Mouse (Mus musculus) liver, embryonic 15.5 days (tissue): ENCODE measurements at regions not wholly inside any gene's neighbourhood (a gene's known extent, or its start where the extent isn't known, plus 50 kb on each side); places are given as distances from the start of the nearest gene placed in this dataset.
"Not testable (repeated sequence)": the region's sequence is repeated elsewhere in the genome, so short reads cannot be mapped to it uniquely, and the experiment has no call there.

Experiments used
- ATAC-seq: fragments of 200-750 bp; cut with Nextera tagmentation; 2 replicates; pipeline ENCODE4 v1.8.0; 2017; ENCODE audit warnings: moderate number of reproducible peaks, mild to moderate bottlenecking, moderate library complexity; ENCODE audit not compliant: insufficient read depth
- H3K27ac ChIP-seq: fragments of 300-500 bp; sonication (generic); replicated peaks from 2 replicates; pipeline ENCODE4 v1.5.1; 2015; ENCODE audit warnings: mild to moderate bottlenecking, inconsistent platforms
- H3K27me3 ChIP-seq: fragments of 300-500 bp; sonication (generic); 2 replicates; pipeline ENCODE4 v1.6.1; 2015; ENCODE audit warnings: mild to moderate bottlenecking, inconsistent platforms
- H3K36me3 ChIP-seq: fragments of 300-500 bp; sonication (generic); replicated peaks from 2 replicates; pipeline ENCODE4 v1.6.1; 2015; ENCODE audit warnings: moderate library complexity, mild to moderate bottlenecking, inconsistent platforms
- H3K4me1 ChIP-seq: fragments of 300-500 bp; sonication (generic); replicated peaks from 2 replicates; pipeline ENCODE4 v1.6.1; 2015; ENCODE audit warnings: inconsistent platforms
- H3K4me2 ChIP-seq: fragments of 300-500 bp; sonication (generic); 2 replicates; pipeline ENCODE4 v1.6.1; 2015; ENCODE audit warnings: moderate library complexity, mild to moderate bottlenecking, inconsistent platforms
- H3K4me3 ChIP-seq: fragments of 300-500 bp; sonication (generic); replicated peaks from 2 replicates; pipeline ENCODE4 v1.5.1; 2015; ENCODE audit warnings: mild to moderate bottlenecking, inconsistent platforms
- H3K9ac ChIP-seq: fragments of 300-500 bp; sonication (generic); 2 replicates; pipeline ENCODE4 v1.6.1; 2015; ENCODE audit warnings: moderate library complexity, mild to moderate bottlenecking, inconsistent platforms
- H3K9me3 ChIP-seq: fragments of 300-500 bp; sonication (generic); replicated peaks from 2 replicates; pipeline ENCODE4 v1.6.1; 2016; ENCODE audit warnings: inconsistent platforms
- WGBS: fragments of 180-500 bp; shearing (Covaris S2); methylation state at CpG from one replicate; pipeline ENCODE4 v1.1.7; 2015; ENCODE audit warnings: mixed read lengths; ENCODE audit not compliant: insufficient replicate concordance; 5-methylcytosine and 5-hydroxymethylcytosine counted together

- no peak overlapping the region for H3K27ac ChIP-seq
- H3K4me1 ChIP-seq, result no peaks in the 10 kb centered on the region
- ATAC-seq, result no peak
- no peaks in the 10 kb centered on the region for H3K27me3 ChIP-seq
- H3K4me3 ChIP-seq, result no peak overlapping the region
- no peaks in the 10 kb centered on the region for H3K9me3 ChIP-seq
- no peak overlapping the region for H3K4me2 ChIP-seq
- WGBS, result 40% methylated on average over 2 of the region's 2 CpGs
- no peak overlapping the region for H3K9ac ChIP-seq
- H3K36me3 ChIP-seq, result no peaks in the 10 kb centered on the region
Measured at GRCm38 (mm10) chr7:116619636-116620035, 115.5 kb downstream of the Nucb2 start.

- Histone ChIP-seq H3K4me2 (no peak overlapping the region), H3K9me3 (no peaks in the 10 kb centered on the region), H3K4me1 (no peaks in the 10 kb centered on the region), H3K36me3 (no peaks in the 10 kb centered on the region), H3K9ac (no peak overlapping the region), H3K27me3 (no peaks in the 10 kb centered on the region), H3K27ac (no peak overlapping the region), H3K4me3 (no peak overlapping the region)
- ATAC-seq, result no peak
- WGBS, result 43% methylated on average over 4 of the region's 4 CpGs
Measured at GRCm38 (mm10) chr7:116620381-116620780, 116.2 kb downstream of the Nucb2 start.

GRCm38 (mm10) chr7:116633210-116633609 is 129.0 kb downstream of the Nucb2 start:
- WGBS, result 50% methylated on average over 3 of the region's 3 CpGs
- H3K27me3 ChIP-seq, result no peaks in the 10 kb centered on the region
- no peak for ATAC-seq

GRCm38 (mm10) chr7:116644902-116645650 is 140.9 kb downstream of the Nucb2 start:
- no peaks in the 10 kb centered on the region for H3K9me3 ChIP-seq
- H3K4me3 ChIP-seq, result no peak overlapping the region
- H3K27me3 ChIP-seq, result no peaks in the 10 kb centered on the region
- no peak overlapping the region for H3K27ac ChIP-seq
- 45% methylated on average over 10 of the region's 10 CpGs for WGBS
- H3K4me2 ChIP-seq, result no peak overlapping the region
- no peaks in the 10 kb centered on the region for H3K4me1 ChIP-seq
- no peak overlapping the region for H3K9ac ChIP-seq
- no peak for ATAC-seq
- H3K36me3 ChIP-seq, result no peaks in the 10 kb centered on the region

More at GRCm38 (mm10) chr7:116633210-116633609, 129.0 kb downstream of the Nucb2 start:
- Histone ChIP-seq H3K9me3 (no peaks in the 10 kb centered on the region), H3K4me2 (no peak overlapping the region), H3K9ac (no peak overlapping the region), H3K27ac (no peak overlapping the region), H3K4me1 (no peaks in the 10 kb centered on the region), H3K4me3 (no peak overlapping the region), H3K36me3 (no peaks in the 10 kb centered on the region)

- H3K9me3 ChIP-seq, result no peaks in the 10 kb centered on the region
- ATAC-seq, result no peak
- H3K4me2 ChIP-seq, result no peak overlapping the region
- no peak overlapping the region for H3K9ac ChIP-seq
- no peaks in the 10 kb centered on the region for H3K27me3 ChIP-seq
- no peak overlapping the region for H3K4me3 ChIP-seq
- WGBS, result 62% methylated on average over 10 of the region's 10 CpGs
- H3K36me3 ChIP-seq, result no peaks in the 10 kb centered on the region
- no peak overlapping the region for H3K27ac ChIP-seq
- H3K4me1 ChIP-seq, result no peaks in the 10 kb centered on the region
Measured at GRCm38 (mm10) chr7:116654466-116654865, 150.3 kb downstream of the Nucb2 start.

GRCm38 (mm10) chr7:116657040-116657439 is 152.9 kb downstream of the Nucb2 start:
- not testable (repeated sequence) for ATAC-seq, H3K4me2 ChIP-seq, H3K4me1 ChIP-seq, H3K36me3 ChIP-seq, H3K9ac ChIP-seq, H3K4me3 ChIP-seq, H3K9me3 ChIP-seq, H3K27ac ChIP-seq, H3K27me3 ChIP-seq
- 62% methylated on average over 6 of the region's 6 CpGs for WGBS

GRCm38 (mm10) chr7:116665581-116665980 is 161.4 kb downstream of the Nucb2 start:
- Histone ChIP-seq H3K9ac (no peak overlapping the region), H3K4me3 (no peak overlapping the region), H3K36me3 (no peaks in the 10 kb centered on the region), H3K4me2 (no peak overlapping the region), H3K4me1 (no peaks in the 10 kb centered on the region), H3K27me3 (no peaks in the 10 kb centered on the region), H3K9me3 (no peaks in the 10 kb centered on the region), H3K27ac (no peak overlapping the region)
- no peak for ATAC-seq
- 66% methylated on average over 15 of the region's 15 CpGs for WGBS

- ATAC-seq, result no peak
- Histone ChIP-seq H3K36me3 (no peaks in the 10 kb centered on the region), H3K4me2 (no peak overlapping the region)
Measured at GRCm38 (mm10) chr7:116674199-116675019, 170.2 kb downstream of the Nucb2 start.

GRCm38 (mm10) chr7:116676696-116677095 is 172.5 kb downstream of the Nucb2 start:
- no peak for ATAC-seq
- Histone ChIP-seq H3K27ac (no peak overlapping the region), H3K4me3 (no peak overlapping the region), H3K9ac (no peak overlapping the region), H3K27me3 (no peaks in the 10 kb centered on the region), H3K4me1 (no peaks in the 10 kb centered on the region), H3K9me3 (no peaks in the 10 kb centered on the region), H3K36me3 (no peaks in the 10 kb centered on the region), H3K4me2 (no peak overlapping the region)
- 51% methylated on average over 1 of the region's 1 CpGs for WGBS

More at GRCm38 (mm10) chr7:116674199-116675019, 170.2 kb downstream of the Nucb2 start:
- Histone ChIP-seq H3K27me3 (no peaks in the 10 kb centered on the region), H3K27ac (no peak overlapping the region), H3K9ac (no peak overlapping the region), H3K4me1 (no peaks in the 10 kb centered on the region), H3K9me3 (no peaks in the 10 kb centered on the region), H3K4me3 (no peak overlapping the region)
- 61% methylated on average over 16 of the region's 16 CpGs for WGBS

- Histone ChIP-seq H3K27me3 (no peaks in the 10 kb centered on the region), H3K9ac (no peak overlapping the region), H3K4me3 (no peak overlapping the region), H3K27ac (no peak overlapping the region), H3K4me2 (no peak overlapping the region), H3K4me1 (no peaks in the 10 kb centered on the region), H3K36me3 (no peaks in the 10 kb centered on the region), H3K9me3 (no peaks in the 10 kb centered on the region)
- ATAC-seq, result no peak
- 36% methylated on average over 4 of the region's 4 CpGs for WGBS
Measured at GRCm38 (mm10) chr7:116679195-116679594, 175.0 kb downstream of the Nucb2 start.

- Histone ChIP-seq H3K4me3 (no peak overlapping the region), H3K36me3 (no peaks in the 10 kb centered on the region), H3K9ac (no peak overlapping the region), H3K4me2 (no peak overlapping the region), H3K4me1 (no peaks in the 10 kb centered on the region), H3K9me3 (no peaks in the 10 kb centered on the region), H3K27me3 (no peaks in the 10 kb centered on the region), H3K27ac (no peak overlapping the region)
- ATAC-seq, result no peak
- WGBS, result 49% methylated on average over 3 of the region's 3 CpGs
Measured at GRCm38 (mm10) chr7:116680523-116680922, 176.4 kb downstream of the Nucb2 start.
